Mouse (Mus musculus) liver, adult 2 months (tissue): ENCODE results near the gene Mrps27.

Source experiments
- CTCF ChIP-seq: fragments of 200-500 bp; IDR thresholded peaks from 2 replicates; pipeline ENCODE4 v1.5.1; 2011; ENCODE audit warnings: low read depth, low read length, control low read depth
- POLR2A ChIP-seq: fragments of 200-500 bp; IDR thresholded peaks from 2 replicates; pipeline ENCODE4 v1.6.1; 2011; ENCODE audit warnings: low read length, control low read depth; ENCODE audit not compliant: insufficient read depth; ENCODE audit errors: extremely low read depth

DNA sequence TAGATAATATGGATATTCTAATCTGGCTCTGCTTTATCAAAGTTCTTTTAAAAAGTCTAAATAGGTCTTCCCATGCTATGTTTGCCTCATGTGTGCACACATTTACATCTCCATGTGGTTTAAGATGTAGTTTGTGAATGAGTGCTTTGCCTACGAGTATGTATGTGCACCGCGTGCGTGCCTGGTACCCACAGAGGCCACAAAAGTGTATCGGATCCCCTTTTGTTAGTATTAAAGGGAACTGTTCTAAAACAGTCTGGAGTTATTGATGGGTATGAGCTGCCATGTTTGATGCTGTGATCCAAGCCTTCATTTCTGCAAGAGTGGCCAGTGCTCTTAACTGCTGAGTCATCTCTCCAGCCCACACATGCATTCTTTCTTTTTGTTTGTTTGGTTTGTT is 26.7 kb downstream of the Mrps27 start:
- no peak for TF ChIP-seq POLR2A
- no peak for TF ChIP-seq CTCF
